Mouse (Mus musculus): ENCODE measurements around the gene Sec22b.

Sec22b gene

DNA sequence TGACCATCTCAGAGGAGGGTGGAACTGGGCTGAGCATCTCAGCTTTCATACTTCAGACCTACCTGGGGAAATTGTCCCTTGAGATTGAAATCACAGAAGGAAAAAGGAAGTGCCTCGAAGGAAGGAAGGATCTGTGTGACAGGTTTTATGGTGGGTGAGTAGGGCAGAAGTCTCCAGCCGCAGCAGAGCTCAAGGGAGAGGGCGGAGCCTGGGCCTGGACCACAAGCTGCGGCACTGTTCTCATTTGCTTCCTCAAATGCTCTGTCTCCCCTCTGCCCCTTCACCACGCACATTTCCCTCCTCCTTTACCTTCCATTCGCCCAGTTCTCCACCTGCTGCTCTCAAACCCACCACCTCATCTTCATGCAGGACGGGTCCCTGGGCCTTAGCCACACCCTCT is 70.1 kb downstream of the Sec22b start:
- no peak for ATAC-seq (ENCODE audit: insufficient number of reproducible peaks, low FRiP score, low TSS enrichment)

DNA sequence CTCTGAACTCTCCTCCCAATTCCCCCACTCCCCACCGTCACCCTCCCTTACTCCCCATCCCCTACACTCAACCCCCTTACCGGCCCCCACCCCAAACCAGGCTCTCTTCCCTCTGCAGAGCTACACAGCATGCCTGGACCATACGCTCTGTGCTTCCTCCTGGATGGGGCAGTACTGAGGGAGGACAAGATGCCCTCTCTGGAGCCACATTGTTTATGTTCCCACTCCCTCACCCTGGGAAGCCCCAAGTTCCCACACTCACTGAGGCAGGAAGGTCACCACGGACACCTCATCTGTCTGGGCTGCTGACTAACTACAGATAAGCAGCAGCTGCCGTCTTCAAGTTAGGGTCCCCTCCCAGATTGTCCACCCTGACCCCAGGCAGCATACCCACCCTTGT is 71.2 kb downstream of the Sec22b start:
- ATAC-seq (ENCODE audit: insufficient number of reproducible peaks, low FRiP score, low TSS enrichment) = no peak

DNA sequence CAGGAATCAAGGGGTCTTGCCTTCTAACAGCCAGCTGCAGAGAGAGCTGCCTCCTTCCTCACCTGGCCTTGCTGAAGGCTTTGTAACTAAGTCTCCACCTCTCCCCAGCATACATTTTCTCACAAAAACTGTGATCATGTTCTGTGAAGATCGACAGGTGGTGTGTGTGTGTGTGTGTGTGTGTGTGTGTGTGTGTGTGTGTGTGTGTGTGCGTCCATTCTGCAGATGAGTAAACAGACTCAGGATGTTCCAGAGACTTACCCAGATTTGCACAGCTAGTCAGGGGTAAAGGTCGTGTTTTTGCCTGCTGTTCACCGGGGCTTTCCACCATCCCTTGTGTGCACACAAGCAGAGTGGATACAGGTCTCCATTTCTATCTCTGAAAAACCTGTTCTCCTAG is 71.7 kb downstream of the Sec22b start:
- no peak for ATAC-seq (ENCODE audit: insufficient number of reproducible peaks, low FRiP score, low TSS enrichment)

Data from cerebellum, adult (tissue).